Mouse (Mus musculus): ENCODE measurements around the gene Etv6. TPM values are rescaled to one million over a fixed set of nuclear protein-coding genes. Genes with fewer than 3 reads are reported as not detected.

Etv6 gene
- polyA plus RNA-seq, 1 experiment from 2014 or later = 4.5 TPM

GRCm38 (mm10) chr6:134151853-134152505 lies 116.5 kb downstream of the Etv6 start:
- Histone ChIP-seq H3K27me3 (replicated peaks) (no peaks in the 10 kb centered on the region), H3K9ac (no peak overlapping the region), H3K4me2 (no peak overlapping the region), H3K4me1 (peaks cover 39% of the 10 kb centered on the region), H3K27ac (no peak overlapping the region), H3K36me3 (replicated peaks) (no peaks in the 10 kb centered on the region), H3K4me3 (no peak overlapping the region), H3K9me3 (no peaks in the 10 kb centered on the region)
- no peak for ATAC-seq (replicated peaks)
- WGBS = 66% methylated on average over 9 of the region's 9 CpGs

- WGBS = 74% methylated on average over 6 of the region's 6 CpGs
- H3K4me3 ChIP-seq = no peak overlapping the region
- H3K9ac ChIP-seq = no peak overlapping the region
- no peak overlapping the region for H3K27ac ChIP-seq
- no peaks in the 10 kb centered on the region for H3K9me3 ChIP-seq
- no peaks in the 10 kb centered on the region for H3K27me3 ChIP-seq (replicated peaks)
- H3K4me1 ChIP-seq = peaks cover 41% of the 10 kb centered on the region
- ATAC-seq (replicated peaks) = no peak
- no peak overlapping the region for H3K4me2 ChIP-seq
- no peaks in the 10 kb centered on the region for H3K36me3 ChIP-seq (replicated peaks)
Observed at GRCm38 (mm10) chr6:134152539-134152938, 117.0 kb downstream of the Etv6 start.

GRCm38 (mm10) chr6:134154746-134155145 lies 119.2 kb downstream of the Etv6 start:
- 96% methylated on average over 8 of the region's 8 CpGs for WGBS
- Histone ChIP-seq H3K4me1 (peaks cover 35% of the 10 kb centered on the region), H3K4me3 (no peak overlapping the region), H3K9ac (no peak overlapping the region), H3K27me3 (replicated peaks) (no peaks in the 10 kb centered on the region), H3K9me3 (no peaks in the 10 kb centered on the region), H3K27ac (no peak overlapping the region), H3K36me3 (replicated peaks) (no peaks in the 10 kb centered on the region), H3K4me2 (no peak overlapping the region)
- no peak for ATAC-seq (replicated peaks)

GRCm38 (mm10) chr6:134155900-134156623 lies 120.6 kb downstream of the Etv6 start:
- no peak; the same call in 1 of the 2 replicates for ATAC-seq (replicated peaks)
- H3K4me2 ChIP-seq = no peak overlapping the region
- 27% methylated on average over 8 of the region's 8 CpGs for WGBS
- no peaks in the 10 kb centered on the region for H3K27me3 ChIP-seq (replicated peaks)
- H3K9ac ChIP-seq = no peak overlapping the region
- H3K4me1 ChIP-seq = peaks cover 35% of the 10 kb centered on the region
- no peaks in the 10 kb centered on the region for H3K9me3 ChIP-seq
- no peaks in the 10 kb centered on the region for H3K36me3 ChIP-seq (replicated peaks)
- no peak overlapping the region for H3K27ac ChIP-seq
- H3K4me3 ChIP-seq = no peak overlapping the region

GRCm38 (mm10) chr6:134157533-134158115 lies 122.1 kb downstream of the Etv6 start:
- H3K4me3 ChIP-seq = no peak overlapping the region
- H3K27me3 ChIP-seq (replicated peaks) = no peaks in the 10 kb centered on the region
- no peaks in the 10 kb centered on the region for H3K9me3 ChIP-seq
- peak; percentile 86 for ATAC-seq (replicated peaks)
- no peaks in the 10 kb centered on the region for H3K36me3 ChIP-seq (replicated peaks)
- WGBS = 27% methylated on average over 6 of the region's 6 CpGs
- H3K4me1 ChIP-seq = peaks cover 29% of the 10 kb centered on the region
- peak overlapping the region; percentile 60 for H3K27ac ChIP-seq
- 0 out of 2 replicates have a peak overlapping the region, but pooled peaks have one; percentile 13 for H3K4me2 ChIP-seq
- H3K9ac ChIP-seq = no peak overlapping the region

GRCm38 (mm10) chr6:134158201-134158600 lies 122.7 kb downstream of the Etv6 start:
- H3K27ac ChIP-seq = no peak overlapping the region
- no peak overlapping the region for H3K4me2 ChIP-seq
- H3K9ac ChIP-seq = no peak overlapping the region
- H3K4me3 ChIP-seq = no peak overlapping the region
- peaks cover 29% of the 10 kb centered on the region for H3K4me1 ChIP-seq
- no peaks in the 10 kb centered on the region for H3K36me3 ChIP-seq (replicated peaks)
- WGBS = 91% methylated on average over 2 of the region's 2 CpGs
- no peaks in the 10 kb centered on the region for H3K9me3 ChIP-seq
- no peak for ATAC-seq (replicated peaks)
- no peaks in the 10 kb centered on the region for H3K27me3 ChIP-seq (replicated peaks)

- Histone ChIP-seq H3K36me3 (replicated peaks) (no peaks in the 10 kb centered on the region), H3K9me3 (no peaks in the 10 kb centered on the region), H3K27me3 (replicated peaks) (no peaks in the 10 kb centered on the region), H3K9ac (no peak overlapping the region), H3K4me1 (peaks cover 29% of the 10 kb centered on the region), H3K4me3 (no peak overlapping the region), H3K4me2 (no peak overlapping the region), H3K27ac (no peak overlapping the region)
- no peak for ATAC-seq (replicated peaks)
- WGBS = 87% methylated on average over 4 of the region's 4 CpGs
Observed at GRCm38 (mm10) chr6:134159672-134160071, 124.2 kb downstream of the Etv6 start.

- Histone ChIP-seq H3K36me3 (replicated peaks) (no peaks in the 10 kb centered on the region), H3K9me3 (no peaks in the 10 kb centered on the region), H3K4me3 (no peak overlapping the region), H3K27ac (no peak overlapping the region), H3K9ac (no peak overlapping the region), H3K4me1 (peaks cover 20% of the 10 kb centered on the region), H3K4me2 (no peak overlapping the region), H3K27me3 (replicated peaks) (no peaks in the 10 kb centered on the region)
- ATAC-seq (replicated peaks) = no peak
- 84% methylated on average over 13 of the region's 13 CpGs for WGBS
Observed at GRCm38 (mm10) chr6:134161040-134161439, 125.5 kb downstream of the Etv6 start.

GRCm38 (mm10) chr6:134163346-134163745 lies 127.8 kb downstream of the Etv6 start:
- ATAC-seq (replicated peaks) = no peak
- Histone ChIP-seq H3K4me3 (no peak overlapping the region), H3K4me2 (no peak overlapping the region), H3K36me3 (replicated peaks) (no peaks in the 10 kb centered on the region), H3K9ac (no peak overlapping the region), H3K4me1 (no peaks in the 10 kb centered on the region), H3K9me3 (no peaks in the 10 kb centered on the region), H3K27ac (no peak overlapping the region), H3K27me3 (replicated peaks) (no peaks in the 10 kb centered on the region)
- 92% methylated on average over 1 of the region's 1 CpGs for WGBS

GRCm38 (mm10) chr6:134164356-134164755 lies 128.9 kb downstream of the Etv6 start:
- no peak overlapping the region for H3K4me3 ChIP-seq
- H3K9ac ChIP-seq = no peak overlapping the region
- no peaks in the 10 kb centered on the region for H3K9me3 ChIP-seq
- no peak overlapping the region for H3K4me2 ChIP-seq
- 80% methylated on average over 8 of the region's 8 CpGs for WGBS
- no peaks in the 10 kb centered on the region for H3K27me3 ChIP-seq (replicated peaks)
- H3K27ac ChIP-seq = no peak overlapping the region
- H3K36me3 ChIP-seq (replicated peaks) = no peaks in the 10 kb centered on the region
- no peak for ATAC-seq (replicated peaks)
- H3K4me1 ChIP-seq = no peaks in the 10 kb centered on the region

GRCm38 (mm10) chr6:134165012-134165411 lies 129.5 kb downstream of the Etv6 start:
- Histone ChIP-seq H3K36me3 (replicated peaks) (no peaks in the 10 kb centered on the region), H3K9me3 (no peaks in the 10 kb centered on the region), H3K27ac (no peak overlapping the region), H3K4me3 (no peak overlapping the region), H3K27me3 (replicated peaks) (no peaks in the 10 kb centered on the region), H3K9ac (no peak overlapping the region), H3K4me1 (no peaks in the 10 kb centered on the region), H3K4me2 (no peak overlapping the region)
- 68% methylated on average over 8 of the region's 8 CpGs for WGBS
- no peak for ATAC-seq (replicated peaks)

GRCm38 (mm10) chr6:134167963-134168362 lies 132.5 kb downstream of the Etv6 start:
- Histone ChIP-seq H3K36me3 (replicated peaks) (no peaks in the 10 kb centered on the region), H3K27ac (no peak overlapping the region), H3K27me3 (replicated peaks) (no peaks in the 10 kb centered on the region), H3K4me3 (no peak overlapping the region), H3K4me2 (no peak overlapping the region), H3K9ac (no peak overlapping the region), H3K4me1 (0 out of 2 replicates have a peak, but pooled peaks cover 5% of the 10 kb centered on the region), H3K9me3 (no peaks in the 10 kb centered on the region)
- WGBS = 80% methylated on average over 5 of the region's 5 CpGs
- no peak for ATAC-seq (replicated peaks)
